Comparison of ENCODE assay signal across 8 mouse cellular contexts in genomic region chr4:94556265-94557054, GRCm38 (mm10). TPM values are rescaled to one million over a fixed set of nuclear protein-coding genes. Genes with fewer than 3 reads are reported as not detected.
DNase-seq lines count a peak whose midpoint lies in the region; ATAC-seq lines count a peak whose summit lies in the region.

Gene Gm10306, plus strand, starts transcription at chr4:94556546.
Gene Caap1, minus strand, starts transcription at chr4:94556796.

- peak within 1 kb of the TSS; percentile 77 for H3K27ac ChIP-seq in hindbrain, embryonic 11.5 days (ENCODE audit: low read depth, low read length)

- H3K27me3 ChIP-seq in hindbrain, embryonic 11.5 days (ENCODE audit: control insufficient read depth, insufficient read depth, low read length), result no peaks in the 10 kb centered on the region

- H3K9me3 ChIP-seq in hindbrain, embryonic 11.5 days (ENCODE audit: control insufficient read depth, low read length), result no peaks in the 10 kb centered on the region

- peak; percentile 93 for DNase-seq in Muller cell, postnatal 12 days (ENCODE audit: inconsistent ontology term)
- peak; percentile 91 for DNase-seq in cerebellum, adult 9-11 months
- peak; percentile 77 to 96 for DNase-seq in frontal cortex, adult 2 months (ENCODE audit: extremely low spot score in 1 of 2, low spot score in 1 of 2)
- DNase-seq in hindbrain, embryonic 11.5 days (ENCODE audit: low spot score), result peak; percentile 98
- DNase-seq in layer of hippocampus, postnatal 10 days (ENCODE audit: low spot score in 2 of 2), result peak; percentile 96 to 98
- peak; percentile 94 for DNase-seq in lung, postnatal 10 days
- peak; percentile 92 for DNase-seq in ovary, postnatal 36 days (ENCODE audit: low spot score)
- DNase-seq in thymus, postnatal 25 days, result peak; percentile 93

- no peaks in the 10 kb centered on the region for H3K4me1 ChIP-seq in hindbrain, embryonic 11.5 days (replicated peaks; ENCODE audit: control insufficient read depth, insufficient read depth, low read length)

- H3K4me2 ChIP-seq in hindbrain, embryonic 11.5 days (replicated peaks; ENCODE audit: low read depth, low read length), result peak within 1 kb of the TSS; percentile 45

- 1% methylated on average over 75 of the region's 83 CpGs for WGBS in hindbrain, embryonic 11.5 days

- H3K9ac ChIP-seq in hindbrain, embryonic 11.5 days (ENCODE audit: low read depth, low read length), result peak within 1 kb of the TSS; percentile 89

- H3K36me3 ChIP-seq in hindbrain, embryonic 11.5 days (ENCODE audit: control insufficient read depth, insufficient read depth, low read length), result no peaks in the 10 kb centered on the region

- H3K4me3 ChIP-seq in hindbrain, embryonic 11.5 days (ENCODE audit: low read depth, low read length), result peak within 1 kb of the TSS; percentile 94

- ATAC-seq in hindbrain, embryonic 11.5 days (ENCODE audit: low FRiP score), result peak; percentile 97

RNA-seq across cellular contexts. Expression of gene Gm10306, which starts in this region (rescaled TPM):
- polyA plus RNA-seq in frontal cortex, adult 2 months (2012; rRNA removed), result 0.28 TPM in 1 of 2 replicates, not detected in the other
- 0.57 TPM in 1 of 2 replicates, not detected in the other for polyA plus RNA-seq in hindbrain, embryonic 11.5 days (2014; fragmentation: Nextera tagmentation; extraction: Ambion mirVana)
- not detected for total RNA-seq in layer of hippocampus, postnatal 10 days (2021)

RNA-seq across cellular contexts. Expression of gene Caap1, which starts in this region (rescaled TPM):
- 9.5 and 10.5 TPM in 2 replicates for polyA plus RNA-seq in frontal cortex, adult 2 months (2012; rRNA removed)
- 30.4 and 32.4 TPM in 2 replicates for polyA plus RNA-seq in hindbrain, embryonic 11.5 days (2014; fragmentation: Nextera tagmentation; extraction: Ambion mirVana)
- 10 to 100 TPM in 1 of 2 experiments, 1 to 10 TPM in 1; 9.7 to 11.1 TPM for total RNA-seq in layer of hippocampus, postnatal 10 days (2021)

Comparison
In these comparisons a context has a peak if more than half of its experiments do, and no peak if none do; other contexts are left out.
1. Peak in every context shown above with its lines: DNase-seq, ATAC-seq, H3K4me3 ChIP-seq and H3K27ac ChIP-seq.